Mouse (Mus musculus) cerebellum, adult 9-10 months (tissue): ENCODE measurements around the gene Dnajb13.

Source experiments
- DNase-seq: peaks from one replicate; pipeline ENCODE4 v3.0.0; 2022

Gene Dnajb13

GRCm38 (mm10) chr7:100504740-100505487 is 9.8 kb downstream of the Dnajb13 start:
- DNase-seq: no peak

- no peak for DNase-seq
Measured at GRCm38 (mm10) chr7:100503076-100503475, 11.7 kb downstream of the Dnajb13 start.

GRCm38 (mm10) chr7:100502374-100502922 is 12.3 kb downstream of the Dnajb13 start:
- no peak for DNase-seq

GRCm38 (mm10) chr7:100501844-100502373 is 12.9 kb downstream of the Dnajb13 start:
- DNase-seq: no peak

- no peak for DNase-seq
Measured at GRCm38 (mm10) chr7:100501027-100501843, 13.5 kb downstream of the Dnajb13 start.

GRCm38 (mm10) chr7:100500276-100500977 is 14.3 kb downstream of the Dnajb13 start:
- no peak for DNase-seq

- DNase-seq: no peak
Measured at GRCm38 (mm10) chr7:100499465-100499864, 15.3 kb downstream of the Dnajb13 start.

GRCm38 (mm10) chr7:100497982-100498381 is 16.8 kb downstream of the Dnajb13 start:
- no peak for DNase-seq

- DNase-seq: no peak
Measured at GRCm38 (mm10) chr7:100497402-100497801, 17.4 kb downstream of the Dnajb13 start.

- DNase-seq: no peak
Measured at GRCm38 (mm10) chr7:100496791-100497190, 18.0 kb downstream of the Dnajb13 start.

GRCm38 (mm10) chr7:100496371-100496770 is 18.4 kb downstream of the Dnajb13 start:
- no peak for DNase-seq

- no peak for DNase-seq
Measured at GRCm38 (mm10) chr7:100495581-100496251, 19.0 kb downstream of the Dnajb13 start.

- no peak for DNase-seq
Measured at GRCm38 (mm10) chr7:100495042-100495441, 19.7 kb downstream of the Dnajb13 start.

GRCm38 (mm10) chr7:100494415-100494831 is 20.3 kb downstream of the Dnajb13 start:
- DNase-seq: no peak

GRCm38 (mm10) chr7:100493484-100494414 is 21.0 kb downstream of the Dnajb13 start:
- DNase-seq: no peak

- no peak for DNase-seq
Measured at GRCm38 (mm10) chr7:100493117-100493483, 21.7 kb downstream of the Dnajb13 start, which contains the start of gene Ucp2. Ucp2 (plus strand) TSS chr7:100493337.

GRCm38 (mm10) chr7:100492391-100493116 is 22.2 kb downstream of the Dnajb13 start:
- no peak for DNase-seq

- no peak for DNase-seq
Measured at GRCm38 (mm10) chr7:100488474-100489048, 26.2 kb downstream of the Dnajb13 start.

- no peak for DNase-seq
Measured at GRCm38 (mm10) chr7:100487301-100487700, 27.5 kb downstream of the Dnajb13 start.

GRCm38 (mm10) chr7:100484493-100484892 is 30.3 kb downstream of the Dnajb13 start:
- DNase-seq: no peak
